In genomic region chr6:119709552-119709951, GRCm38 (mm10) we compare ENCODE assay signal across 9 mouse cellular contexts.
DNase-seq lines count a peak whose midpoint lies in the region; ATAC-seq and TF ChIP-seq lines count a peak whose summit lies in the region.
"Had no signal": no experiment of that assay in that cellular context is flagged by ENCODE, and none has a peak within 500 bp of the region (broad histone marks: within the 10 kb centered on the region; RNA-seq: fewer than 3 reads in every experiment).

No protein-coding gene starts in this region.

- H3K4me2 ChIP-seq in intestine, postnatal 0 days (replicated peaks; ENCODE audit: low read depth): no peak overlapping the region
- no peak overlapping the region for H3K4me2 ChIP-seq in intestine, embryonic 15.5 days (replicated peaks)
- H3K4me2 ChIP-seq in liver, postnatal 0 days (ENCODE audit: low read depth, low read length): no peak overlapping the region
- H3K4me2 ChIP-seq: limb, embryonic 12.5 days had no signal

- no peaks in the 10 kb centered on the region for H3K4me1 ChIP-seq in intestine, postnatal 0 days (replicated peaks; ENCODE audit: control insufficient read depth, insufficient read depth, low read length)
- no peaks in the 10 kb centered on the region for H3K4me1 ChIP-seq in intestine, embryonic 15.5 days (replicated peaks)
- H3K4me1 ChIP-seq in liver, postnatal 0 days (ENCODE audit: insufficient read depth): 0 out of 2 replicates have a peak, but pooled peaks cover 2% of the 10 kb centered on the region
- H3K4me1 ChIP-seq: limb, embryonic 12.5 days had no signal

- no peak overlapping the region for H3K4me3 ChIP-seq in intestine, postnatal 0 days (ENCODE audit: low read depth, low read length)
- no peak overlapping the region for H3K4me3 ChIP-seq in intestine, embryonic 15.5 days (replicated peaks)
- no peak overlapping the region for H3K4me3 ChIP-seq in liver, postnatal 0 days (ENCODE audit: low read depth, low read length)
- H3K4me3 ChIP-seq: erythroblast, embryonic 14.5 days; limb, embryonic 12.5 days had no signal

- 0 out of 2 replicates have a peak, but pooled peaks cover 7% of the 10 kb centered on the region for H3K36me3 ChIP-seq in intestine, postnatal 0 days (ENCODE audit: control insufficient read depth, insufficient read depth)
- no peaks in the 10 kb centered on the region for H3K36me3 ChIP-seq in intestine, embryonic 15.5 days
- H3K36me3 ChIP-seq in liver, postnatal 0 days (replicated peaks; ENCODE audit: insufficient read depth, low read length): 0 out of 2 replicates have a peak, but pooled peaks cover 2% of the 10 kb centered on the region

- peak; percentile 62 for DNase-seq in 416B (ENCODE audit: low read depth)
- peak; percentile 71 for DNase-seq in NIH3T3 (ENCODE audit: low read depth)
- DNase-seq in liver, postnatal 0 days: no peak
- DNase-seq in cerebellum, adult 9-11 months: no peak

- peak; percentile 80 for TF ChIP-seq CTCF in intestine, postnatal 0 days (IDR thresholded peaks at IDR 0.05; ENCODE audit: low read depth)
- peak; percentile 54 for TF ChIP-seq CTCF in liver, postnatal 0 days (IDR thresholded peaks at IDR 0.05; ENCODE audit: low read depth)

- ATAC-seq in intestine, postnatal 0 days: no peak
- no peak for ATAC-seq in intestine, embryonic 15.5 days
- ATAC-seq in liver, postnatal 0 days: no peak
- ATAC-seq in cerebellum, adult (ENCODE audit: insufficient number of reproducible peaks, low FRiP score, low TSS enrichment): no peak

- H3K27me3 ChIP-seq in intestine, postnatal 0 days (replicated peaks; ENCODE audit: control insufficient read depth, insufficient read depth, low read length): no peaks in the 10 kb centered on the region
- no peaks in the 10 kb centered on the region for H3K27me3 ChIP-seq in intestine, embryonic 15.5 days (replicated peaks)
- H3K27me3 ChIP-seq in liver, postnatal 0 days (ENCODE audit: insufficient read depth, low read length): no peaks in the 10 kb centered on the region
- H3K27me3 ChIP-seq: limb, embryonic 12.5 days had no signal

- H3K9ac ChIP-seq in intestine, postnatal 0 days (ENCODE audit: low read depth, low read length): no peak overlapping the region
- H3K9ac ChIP-seq in intestine, embryonic 15.5 days: no peak overlapping the region
- no peak overlapping the region for H3K9ac ChIP-seq in liver, postnatal 0 days (replicated peaks)
- H3K9ac ChIP-seq: limb, embryonic 12.5 days had no signal

- no peak overlapping the region for H3K27ac ChIP-seq in intestine, postnatal 0 days (ENCODE audit: low read depth, low read length)
- no peak overlapping the region for H3K27ac ChIP-seq in intestine, embryonic 15.5 days
- H3K27ac ChIP-seq in liver, postnatal 0 days (ENCODE audit: low read depth): no peak overlapping the region
- H3K27ac ChIP-seq: limb, embryonic 12.5 days had no signal

- TF ChIP-seq EP300 in liver, postnatal 0 days (IDR thresholded peaks at IDR 0.05; ENCODE audit: low read depth): no peak

- no peaks in the 10 kb centered on the region for H3K9me3 ChIP-seq in intestine, postnatal 0 days (ENCODE audit: control insufficient read depth)
- H3K9me3 ChIP-seq in intestine, embryonic 15.5 days: no peaks in the 10 kb centered on the region
- no peaks in the 10 kb centered on the region for H3K9me3 ChIP-seq in liver, postnatal 0 days (ENCODE audit: low read length)
- H3K9me3 ChIP-seq: limb, embryonic 12.5 days had no signal

Comparison
In these comparisons a context has a peak if more than half of its experiments do, and no peak if none do; other contexts are left out.
1. DNase-seq: peak in 416B (single experiment) and NIH3T3 (single experiment); none in liver, postnatal 0 days (single experiment) and cerebellum, adult 9-11 months (single experiment).